Mouse (Mus musculus) cortical plate, adult 2 months (tissue): ENCODE data around the gene Cxcl14. TPM values are rescaled to one million over a fixed set of nuclear protein-coding genes. Genes with fewer than 3 reads are reported as not detected.

ENCODE experiments used
- H3K27ac ChIP-seq: fragments of 200-500 bp; 2 replicates; pipeline ENCODE4 v1.5.1; 2012; ENCODE audit warnings: low read length, control low read depth, inconsistent platforms; ENCODE audit not compliant: insufficient read depth
- H3K4me1 ChIP-seq: fragments of 200-500 bp; 2 replicates; pipeline ENCODE4 v1.6.1; 2011; ENCODE audit warnings: low read length; ENCODE audit not compliant: control insufficient read depth, insufficient read depth
- H3K4me3 ChIP-seq: fragments of 200-500 bp; 2 replicates; pipeline ENCODE4 v1.5.1; 2011; ENCODE audit warnings: mild to moderate bottlenecking, low read length, control low read depth; ENCODE audit not compliant: insufficient read depth
- CTCF ChIP-seq: fragments of 200-500 bp; IDR thresholded peaks from 2 replicates; pipeline ENCODE4 v1.5.1; 2011; ENCODE audit warnings: mild to moderate bottlenecking, control low read depth, low read length; ENCODE audit not compliant: insufficient read depth; ENCODE audit errors: extremely low read depth
- POLR2A ChIP-seq: fragments of 200-500 bp; IDR thresholded peaks from 2 replicates; pipeline ENCODE4 v1.6.1; 2011; ENCODE audit warnings: mild to moderate bottlenecking, low read length, control low read depth; ENCODE audit not compliant: insufficient read depth; ENCODE audit errors: extremely low read depth
- polyA plus RNA-seq: library from polyadenylated mRNA; depleted of rRNA; stranded (reverse); fragments of >200 nt; gene quantifications from 2 replicates; pipeline ENCODE4 v1.2.3, GENCODE M21; 2012; rRNA removed

Cxcl14 gene
- 154 and 155 TPM in 2 replicates for polyA plus RNA-seq

DNA sequence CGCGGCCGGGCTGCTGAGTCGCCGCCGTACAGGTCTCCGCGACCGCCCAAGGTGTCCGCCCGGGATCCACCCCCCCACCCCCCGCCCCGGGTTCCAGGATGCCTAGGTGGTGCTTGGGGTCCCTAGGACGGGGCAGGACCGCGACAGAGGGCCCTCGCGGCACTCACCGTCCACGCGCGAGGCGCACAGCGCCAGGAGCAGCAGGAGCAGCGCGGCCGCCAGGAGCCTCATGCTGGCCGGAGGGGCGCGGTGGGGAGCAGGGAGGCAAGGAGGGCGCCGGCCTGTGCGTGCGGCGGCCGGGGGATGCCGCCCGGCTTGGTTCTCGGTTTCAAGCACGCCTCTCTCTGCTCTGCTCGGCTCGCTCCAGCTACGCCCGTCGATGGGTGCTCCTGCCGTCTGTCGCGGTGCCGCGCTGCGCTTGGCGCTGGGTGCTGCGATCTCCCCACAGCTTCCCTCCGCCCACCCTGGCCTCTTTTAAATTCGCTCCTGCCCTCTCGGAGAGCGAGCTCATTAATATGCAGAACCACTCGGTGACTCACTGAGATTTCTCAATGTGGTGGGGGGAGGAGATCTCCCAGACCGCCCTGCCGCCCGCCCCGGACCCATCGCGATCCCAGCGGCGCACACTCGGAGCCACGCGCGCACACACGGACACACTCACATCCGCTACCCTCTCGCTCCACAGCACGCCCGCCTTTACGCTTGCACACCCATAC lies at the start of gene Cxcl14:
Gene Cxcl14, minus strand, starts transcription at position 609 of the 716 bp plus-strand sequence.
- Histone ChIP-seq H3K27ac (0 out of 2 replicates have a peak within 1 kb of the TSS, but pooled peaks have one; percentile 56), H3K4me1 (no peaks in the 10 kb centered on the region), H3K4me3 (peak within 1 kb of the TSS; percentile 17)
- no peak for TF ChIP-seq CTCF
- TF ChIP-seq POLR2A, result peak; percentile 56

DNA sequence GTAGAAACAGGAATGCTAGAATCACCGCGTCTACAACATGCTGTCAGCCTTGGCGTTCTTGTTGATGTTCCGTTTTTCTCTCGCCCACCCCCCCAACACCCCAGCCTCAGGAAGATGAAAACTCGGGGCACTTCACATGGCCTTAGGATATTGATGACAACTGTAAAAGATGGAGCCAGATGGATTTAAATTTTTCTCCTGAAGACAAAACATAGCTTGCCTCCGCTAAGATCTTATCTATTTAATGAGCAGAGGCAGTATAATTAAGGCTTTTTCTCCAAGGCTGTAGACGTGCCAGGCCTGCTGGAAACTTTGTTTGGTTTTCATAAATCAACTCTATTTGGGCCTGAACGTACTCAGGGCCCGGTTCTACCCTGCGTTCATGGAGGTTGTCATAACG lies 48.0 kb upstream of the Cxcl14 start:
- Histone ChIP-seq H3K4me3 (no peak overlapping the region), H3K27ac (no peak overlapping the region), H3K4me1 (no peaks in the 10 kb centered on the region)
- TF ChIP-seq POLR2A, result no peak
- no peak for TF ChIP-seq CTCF

DNA sequence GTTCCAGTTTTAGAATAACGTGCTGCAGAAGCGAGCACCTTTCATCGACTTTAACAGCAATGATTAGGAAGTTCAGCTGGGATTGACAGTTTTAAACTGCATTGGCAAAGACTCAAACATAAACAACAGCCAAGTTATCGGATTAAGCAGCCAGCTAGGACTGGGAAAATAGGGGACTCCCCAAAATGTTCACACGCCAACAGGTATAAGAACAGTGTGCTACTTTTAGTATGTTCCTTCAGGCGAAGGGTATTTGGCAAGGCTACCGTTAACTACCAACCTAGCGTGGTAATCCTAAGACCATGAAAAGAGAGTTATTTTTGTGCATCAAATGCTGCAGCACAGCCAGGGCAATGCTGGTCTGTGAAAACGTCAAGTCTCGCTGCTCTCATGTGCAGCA lies 46.1 kb upstream of the Cxcl14 start:
- no peak overlapping the region for H3K27ac ChIP-seq
- no peak for TF ChIP-seq POLR2A
- TF ChIP-seq CTCF, result no peak

DNA sequence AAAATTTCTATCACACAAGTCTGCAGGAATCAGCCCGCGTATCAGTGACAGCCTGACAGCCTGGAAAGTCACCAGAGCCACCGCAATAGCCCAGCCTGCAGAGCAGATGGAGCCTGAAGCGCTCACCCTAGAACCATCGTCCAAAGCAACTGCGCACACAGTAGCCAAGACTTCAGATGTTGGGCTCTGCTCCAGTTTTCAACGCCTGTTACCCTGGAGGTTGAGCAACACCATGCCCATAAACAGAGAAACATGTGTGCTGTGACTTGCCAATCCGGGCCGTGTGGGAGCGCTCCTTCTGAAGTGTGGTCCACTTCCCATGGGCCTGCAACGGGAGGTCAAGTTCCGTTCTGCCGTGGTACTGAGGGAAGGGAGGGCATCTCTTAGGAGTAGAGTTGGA lies 44.2 kb upstream of the Cxcl14 start:
- H3K27ac ChIP-seq, result no peak overlapping the region
- no peak overlapping the region for H3K4me3 ChIP-seq
- TF ChIP-seq POLR2A (no peak), CTCF (no peak)
- H3K4me1 ChIP-seq, result no peaks in the 10 kb centered on the region

More for the DNA sequence above, 46.1 kb upstream of the Cxcl14 start:
- Histone ChIP-seq H3K4me1 (no peaks in the 10 kb centered on the region), H3K4me3 (no peak overlapping the region)

DNA sequence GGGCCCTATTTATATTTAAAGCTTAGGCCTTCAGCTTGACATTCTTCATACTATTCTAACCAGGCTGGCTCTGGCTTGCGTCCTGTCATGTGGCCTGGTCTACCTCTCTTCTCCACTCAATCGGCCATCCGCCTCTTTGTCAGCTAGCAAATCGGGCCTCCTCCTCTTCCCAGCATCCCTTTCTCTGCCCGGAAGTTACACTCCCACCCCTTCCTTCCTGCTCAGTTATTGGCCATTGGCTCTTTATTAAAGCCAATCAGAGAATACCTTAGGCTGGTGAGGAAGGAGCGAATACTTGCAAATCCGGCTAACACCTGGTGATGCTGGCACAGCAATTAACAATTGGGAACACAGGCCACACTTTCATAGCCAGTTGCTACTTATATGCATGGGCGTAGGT lies 43.5 kb upstream of the Cxcl14 start:
- H3K4me3 ChIP-seq, result no peak overlapping the region
- no peak overlapping the region for H3K27ac ChIP-seq
- no peaks in the 10 kb centered on the region for H3K4me1 ChIP-seq
- TF ChIP-seq CTCF (no peak), POLR2A (no peak)

DNA sequence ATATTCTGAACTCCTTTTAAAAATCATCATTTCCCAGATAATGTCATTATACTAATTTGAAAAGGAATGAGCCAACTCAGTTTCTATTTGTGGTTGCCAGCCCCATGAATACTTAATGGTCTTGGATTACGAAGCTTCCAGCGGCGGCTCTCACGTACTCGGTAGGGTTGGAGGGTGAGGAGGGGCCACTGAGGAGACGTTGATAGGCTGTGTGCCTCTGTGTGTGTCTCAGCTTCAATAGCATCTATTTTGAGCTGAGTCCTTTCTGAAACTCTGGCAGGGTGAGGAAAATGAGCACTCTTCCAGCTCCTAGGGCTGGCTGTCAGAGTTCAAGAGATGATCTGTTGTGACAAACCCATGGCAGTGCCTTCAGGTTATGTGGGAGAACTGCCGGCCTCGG lies 40.6 kb upstream of the Cxcl14 start:
- H3K27ac ChIP-seq, result no peak overlapping the region
- H3K4me3 ChIP-seq, result no peak overlapping the region
- TF ChIP-seq CTCF, result no peak
- no peaks in the 10 kb centered on the region for H3K4me1 ChIP-seq

DNA sequence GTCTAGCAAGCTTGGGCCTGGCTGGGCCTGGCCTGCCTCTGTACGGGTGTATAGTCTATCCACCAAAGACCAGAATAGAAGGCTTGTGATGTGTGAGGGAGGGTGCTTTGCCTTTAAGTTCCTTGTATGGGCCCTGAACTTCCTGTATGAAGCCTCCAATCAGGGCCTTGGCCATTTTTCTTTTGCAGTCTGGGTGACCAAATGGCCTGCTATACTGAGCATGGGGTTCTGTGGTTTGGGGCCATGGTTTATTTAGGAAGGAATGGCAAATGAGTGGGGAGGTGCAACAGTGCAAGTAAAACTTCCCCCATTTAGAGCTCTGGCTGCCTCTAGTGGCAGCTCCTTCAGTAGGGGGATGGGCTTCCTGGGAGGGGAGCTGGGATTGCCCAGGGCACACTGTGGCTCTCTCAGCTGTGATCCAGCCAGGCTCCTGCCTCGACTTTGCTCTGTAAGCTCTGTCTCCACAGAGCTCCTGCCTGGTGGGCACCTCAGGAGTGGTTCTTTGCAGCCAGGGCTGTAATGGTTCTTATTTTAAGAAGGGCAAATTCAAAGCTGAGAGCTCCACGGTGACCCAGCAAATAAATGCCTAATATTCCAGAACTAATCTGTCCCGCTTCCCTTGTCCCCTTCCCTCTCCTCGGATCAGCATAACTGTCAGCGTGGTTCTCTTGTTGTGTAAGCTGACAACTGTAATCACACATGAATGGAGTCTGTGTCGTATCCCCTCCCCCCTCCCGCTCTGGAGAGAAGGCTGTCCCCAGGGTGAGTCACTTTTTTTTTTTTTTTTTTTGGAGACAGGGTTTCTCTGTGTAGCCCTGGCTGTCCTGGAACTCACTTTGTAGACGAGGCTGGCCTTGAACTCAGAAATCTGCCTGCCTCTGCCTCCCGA lies 38.7 kb upstream of the Cxcl14 start:
- Histone ChIP-seq H3K4me3 (no peak overlapping the region), H3K27ac (no peak overlapping the region), H3K4me1 (no peaks in the 10 kb centered on the region)
- TF ChIP-seq CTCF (no peak), POLR2A (no peak)

DNA sequence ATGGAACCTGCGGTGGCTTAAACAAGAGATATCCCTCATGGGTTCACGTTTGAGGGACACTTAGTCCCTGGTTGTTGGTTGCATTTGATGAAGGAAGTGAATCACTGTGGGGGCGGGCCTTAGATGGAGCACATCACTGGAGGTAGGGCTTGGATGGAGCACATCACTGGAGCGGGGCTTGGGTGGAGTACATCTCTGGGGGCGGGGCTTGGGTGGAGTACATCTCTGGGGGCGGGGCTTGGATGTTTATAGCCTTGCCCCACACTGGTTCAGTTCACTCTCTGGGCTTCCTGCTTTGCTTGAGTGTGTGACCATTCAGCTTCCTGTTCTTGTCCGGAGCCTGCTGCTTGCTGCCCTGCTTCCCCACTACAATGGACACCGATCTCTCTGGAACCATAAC lies 37.9 kb upstream of the Cxcl14 start:
- TF ChIP-seq POLR2A, result no peak
- no peak for TF ChIP-seq CTCF
- no peaks in the 10 kb centered on the region for H3K4me1 ChIP-seq
- H3K4me3 ChIP-seq, result no peak overlapping the region
- H3K27ac ChIP-seq, result no peak overlapping the region

DNA sequence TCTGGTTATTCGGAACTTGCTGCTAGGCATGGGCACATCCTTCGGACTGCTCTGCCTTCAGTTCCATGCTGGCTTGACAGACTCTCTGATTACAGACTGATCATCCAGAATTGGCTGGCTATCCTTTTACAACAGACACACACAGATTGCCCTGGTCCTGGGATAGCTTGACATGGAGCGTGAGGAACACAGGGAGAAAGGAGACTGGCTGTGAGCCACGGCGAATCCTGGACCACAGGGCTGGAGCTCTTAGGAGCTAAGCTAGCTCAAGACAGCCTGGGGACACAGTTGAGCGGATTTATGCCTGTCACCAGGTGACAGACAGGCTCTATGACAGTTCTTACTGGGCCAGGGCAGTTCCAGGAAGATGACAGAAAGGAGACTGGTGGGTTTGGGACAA lies 36.0 kb upstream of the Cxcl14 start:
- no peaks in the 10 kb centered on the region for H3K4me1 ChIP-seq
- TF ChIP-seq POLR2A (no peak), CTCF (no peak)
- no peak overlapping the region for H3K27ac ChIP-seq
- H3K4me3 ChIP-seq, result no peak overlapping the region
